Mouse (Mus musculus): ENCODE measurements around the gene Abhd14b. TPM values are rescaled to one million over a fixed set of nuclear protein-coding genes. Genes with fewer than 3 reads are reported as not detected.
"Not testable (repeated sequence)": the region's sequence is repeated elsewhere in the genome, so short reads cannot be mapped to it uniquely, and the experiment has no call there.

Gene Abhd14b
- total and polyA plus RNA-seq, 2 experiments from 2014 or later: 13.8 to 16.2 TPM

DNA sequence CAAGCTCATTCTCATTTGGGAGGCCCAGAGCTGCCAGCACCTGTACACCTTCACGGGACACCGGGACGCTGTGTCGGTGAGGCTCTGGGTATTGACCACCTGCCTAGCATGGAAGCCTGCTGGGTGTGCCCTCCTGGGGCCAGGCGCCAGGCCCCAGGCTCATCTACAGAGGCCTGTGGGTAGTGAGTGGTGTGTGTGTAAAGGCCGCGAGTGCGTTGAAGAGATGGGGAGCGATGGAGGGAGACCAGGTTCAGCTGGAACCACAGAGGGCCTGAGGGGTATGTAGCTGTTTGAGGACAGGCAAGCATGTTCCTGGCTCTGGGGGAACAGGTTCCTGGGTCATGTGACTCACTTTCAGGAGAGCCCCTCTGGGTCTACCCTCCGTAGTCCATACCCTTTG is 35.9 kb downstream of the Abhd14b start:
- Histone ChIP-seq H3K4me1 (ENCODE audit: insufficient read depth, low read length) (0 out of 2 replicates have a peak, but pooled peaks cover under 1% of the 10 kb centered on the region), H3K9me3 (ENCODE audit: low read length) (no peaks in the 10 kb centered on the region), H3K27me3 (ENCODE audit: insufficient read depth, low read length) (no peaks in the 10 kb centered on the region), H3K4me3 (ENCODE audit: low read depth, low read length) (no peak overlapping the region), H3K36me3 (ENCODE audit: insufficient read depth, low read length) (peaks cover 44% of the 10 kb centered on the region), H3K4me2 (ENCODE audit: low read depth, low read length, poor library complexity, severe bottlenecking) (no peak overlapping the region), H3K27ac (ENCODE audit: low read depth, low read length) (no peak overlapping the region), H3K9ac (replicated peaks; ENCODE audit: low read length, poor library complexity, severe bottlenecking) (no peak overlapping the region)
- no peak for TF ChIP-seq CTCF (IDR thresholded peaks at IDR 0.05)
- WGBS: over 99% methylated on average over 10 of the region's 10 CpGs
- DNase-seq (ENCODE audit: low spot score) (no peak), ATAC-seq (ENCODE audit: low FRiP score) (no peak)

DNA sequence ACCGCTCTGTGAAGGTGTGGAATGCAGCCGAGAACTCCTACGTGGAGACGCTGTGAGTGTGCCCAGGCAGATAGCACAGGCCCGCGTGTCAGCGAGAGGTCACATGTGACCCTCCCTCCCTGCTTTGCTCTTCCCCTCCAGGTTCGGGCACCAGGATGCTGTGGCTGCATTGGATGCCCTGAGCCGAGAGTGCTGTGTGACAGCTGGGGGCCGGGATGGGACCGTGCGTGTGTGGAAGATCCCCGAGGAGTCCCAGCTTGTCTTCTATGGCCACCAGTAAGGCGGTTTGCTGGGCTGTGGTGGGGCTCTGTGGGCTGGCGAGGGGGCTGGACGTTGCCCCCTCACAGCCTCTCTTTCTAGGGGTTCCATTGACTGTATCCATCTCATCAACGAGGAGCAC is 36.3 kb downstream of the Abhd14b start:
- H3K9ac ChIP-seq (replicated peaks; ENCODE audit: low read length, poor library complexity, severe bottlenecking): no peak overlapping the region
- no peak overlapping the region for H3K4me3 ChIP-seq (ENCODE audit: low read depth, low read length)
- H3K27me3 ChIP-seq (ENCODE audit: insufficient read depth, low read length): no peaks in the 10 kb centered on the region
- H3K4me2 ChIP-seq (ENCODE audit: low read depth, low read length, poor library complexity, severe bottlenecking): no peak overlapping the region
- ATAC-seq (ENCODE audit: low FRiP score): no peak
- no peak for DNase-seq (ENCODE audit: low spot score)
- H3K36me3 ChIP-seq (ENCODE audit: insufficient read depth, low read length): peaks cover 44% of the 10 kb centered on the region
- no peak overlapping the region for H3K27ac ChIP-seq (ENCODE audit: low read depth, low read length)
- H3K9me3 ChIP-seq (ENCODE audit: low read length): no peaks in the 10 kb centered on the region
- no peak for TF ChIP-seq CTCF (IDR thresholded peaks at IDR 0.05)
- H3K4me1 ChIP-seq (ENCODE audit: insufficient read depth, low read length): no peaks in the 10 kb centered on the region
- 92% methylated on average over 17 of the region's 17 CpGs for WGBS

DNA sequence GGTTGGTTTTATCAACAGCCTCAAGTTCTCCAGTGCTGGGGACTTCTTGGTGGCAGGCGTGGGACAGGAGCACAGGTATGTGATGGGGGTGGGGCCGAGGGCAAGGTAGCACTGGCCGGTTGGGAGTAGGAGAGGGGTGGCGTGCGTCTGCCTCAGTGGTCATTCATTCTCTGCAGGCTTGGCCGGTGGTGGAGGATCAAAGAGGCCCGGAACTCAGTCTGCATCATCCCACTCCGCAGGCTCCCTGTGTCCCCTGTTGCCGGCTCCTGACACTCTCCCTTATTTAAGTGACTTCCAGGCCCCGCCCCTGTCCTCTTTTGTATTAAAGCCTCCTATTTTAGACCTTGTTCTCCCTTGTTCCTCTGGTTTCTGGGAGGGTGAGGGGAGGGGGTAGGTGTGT is 37.8 kb downstream of the Abhd14b start:
- H3K27me3 ChIP-seq (ENCODE audit: insufficient read depth, low read length): no peaks in the 10 kb centered on the region
- no peak overlapping the region for H3K4me2 ChIP-seq (ENCODE audit: low read depth, low read length, poor library complexity, severe bottlenecking)
- WGBS: 80% methylated on average over 10 of the region's 10 CpGs
- TF ChIP-seq CTCF (IDR thresholded peaks at IDR 0.05): no peak
- H3K9ac ChIP-seq (replicated peaks; ENCODE audit: low read length, poor library complexity, severe bottlenecking): no peak overlapping the region
- H3K27ac ChIP-seq (ENCODE audit: low read depth, low read length): no peak overlapping the region
- no peaks in the 10 kb centered on the region for H3K9me3 ChIP-seq (ENCODE audit: low read length)
- H3K4me3 ChIP-seq (ENCODE audit: low read depth, low read length): no peak overlapping the region
- peaks cover 44% of the 10 kb centered on the region for H3K36me3 ChIP-seq (ENCODE audit: insufficient read depth, low read length)
- DNase-seq (ENCODE audit: low spot score): no peak
- H3K4me1 ChIP-seq (ENCODE audit: insufficient read depth, low read length): no peaks in the 10 kb centered on the region
- no peak for ATAC-seq (ENCODE audit: low FRiP score)

DNA sequence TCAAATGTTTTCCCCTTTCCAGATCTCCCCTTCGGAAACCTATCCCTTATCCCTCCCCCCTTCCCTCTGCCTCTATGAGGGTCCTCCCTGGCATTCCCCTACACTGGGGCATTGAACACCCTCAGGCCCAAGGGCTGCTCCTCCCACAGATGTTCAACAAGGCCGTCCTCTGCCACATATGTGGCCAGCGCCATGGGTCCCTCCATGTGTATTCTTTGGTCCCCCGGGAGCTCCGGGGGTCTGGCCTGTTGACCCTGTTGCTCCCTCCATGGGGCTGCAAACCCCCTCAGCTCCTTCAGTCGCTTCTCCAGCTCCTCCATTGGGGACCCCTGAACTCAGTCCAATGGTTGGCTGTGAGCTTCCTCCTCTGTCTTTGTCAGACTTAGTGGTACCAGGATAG is 40.3 kb downstream of the Abhd14b start:
- peaks cover 30% of the 10 kb centered on the region for H3K36me3 ChIP-seq (ENCODE audit: insufficient read depth, low read length)
- not testable (repeated sequence) for H3K4me3 ChIP-seq (ENCODE audit: low read depth, low read length); H3K27ac ChIP-seq (ENCODE audit: low read depth, low read length); H3K9me3 ChIP-seq (ENCODE audit: low read length); H3K4me2 ChIP-seq (ENCODE audit: low read depth, low read length, poor library complexity, severe bottlenecking); H3K27me3 ChIP-seq (ENCODE audit: insufficient read depth, low read length); DNase-seq (ENCODE audit: low spot score); H3K9ac ChIP-seq (replicated peaks; ENCODE audit: low read length, poor library complexity, severe bottlenecking); H3K4me1 ChIP-seq (ENCODE audit: insufficient read depth, low read length); ATAC-seq (ENCODE audit: low FRiP score)
- 83% methylated on average over 6 of the region's 6 CpGs for WGBS

DNA sequence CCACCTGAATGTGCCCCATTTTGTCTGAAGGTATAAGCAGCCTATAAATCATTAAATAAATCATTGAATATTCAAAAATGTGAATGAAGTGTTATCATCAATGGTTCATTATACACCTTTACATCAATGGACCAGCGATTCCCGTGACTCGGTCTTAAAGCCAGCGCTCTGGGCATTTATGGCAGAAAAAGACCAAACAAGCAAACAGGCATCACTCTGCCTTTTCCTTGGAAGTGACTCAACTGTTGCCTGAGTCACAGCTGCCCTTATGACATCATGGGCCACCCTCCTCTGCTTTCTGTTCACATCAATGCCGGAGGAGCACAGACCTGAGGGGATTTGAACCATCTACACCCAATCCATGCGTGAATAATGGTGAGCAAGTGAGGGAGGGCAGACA is 52.4 kb downstream of the Abhd14b start, which contains the start of gene Iqcf1:
TSS of gene Iqcf1 (plus strand) at position 301 of the 400 bp plus-strand sequence.
- H3K4me1 ChIP-seq (ENCODE audit: insufficient read depth, low read length): no peaks in the 10 kb centered on the region
- 94% methylated on average over 6 of the region's 6 CpGs for WGBS
- no peak within 1 kb of the TSS for H3K9ac ChIP-seq (replicated peaks; ENCODE audit: low read length, poor library complexity, severe bottlenecking)
- H3K4me3 ChIP-seq (ENCODE audit: low read depth, low read length): no peak within 1 kb of the TSS
- DNase-seq (ENCODE audit: low spot score) (no peak), ATAC-seq (ENCODE audit: low FRiP score) (no peak)
- no peaks in the 10 kb centered on the region for H3K9me3 ChIP-seq (ENCODE audit: low read length)
- H3K27ac ChIP-seq (ENCODE audit: low read depth, low read length): no peak within 1 kb of the TSS
- no peaks in the 10 kb centered on the region for H3K36me3 ChIP-seq (ENCODE audit: insufficient read depth, low read length)
- H3K27me3 ChIP-seq (ENCODE audit: insufficient read depth, low read length): no peaks in the 10 kb centered on the region
- no peak within 1 kb of the TSS for H3K4me2 ChIP-seq (ENCODE audit: low read depth, low read length, poor library complexity, severe bottlenecking)
- no peak for TF ChIP-seq CTCF (IDR thresholded peaks at IDR 0.05)

DNA sequence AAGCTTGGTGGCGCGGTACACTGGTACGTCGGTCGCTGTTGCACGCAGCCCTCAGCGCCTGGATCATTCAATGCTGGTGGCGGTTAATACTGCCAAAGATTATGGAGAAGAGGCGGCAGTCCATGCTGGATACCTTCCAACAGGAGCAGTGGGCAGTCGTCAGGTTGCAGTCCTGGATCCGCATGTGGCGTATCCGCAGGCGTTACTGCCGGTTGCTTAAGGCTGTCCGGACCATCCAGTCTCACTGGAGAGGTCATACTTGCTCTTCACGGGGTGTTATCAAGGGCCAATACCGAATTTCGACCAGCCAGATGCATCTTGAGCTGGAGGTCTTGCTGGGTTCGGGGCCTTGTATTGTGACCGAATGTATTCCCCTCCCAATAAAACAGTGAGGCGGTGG is 54.6 kb downstream of the Abhd14b start:
- Histone ChIP-seq H3K9me3 (ENCODE audit: low read length) (no peaks in the 10 kb centered on the region), H3K4me1 (ENCODE audit: insufficient read depth, low read length) (no peaks in the 10 kb centered on the region), H3K27ac (ENCODE audit: low read depth, low read length) (no peak overlapping the region), H3K36me3 (ENCODE audit: insufficient read depth, low read length) (no peaks in the 10 kb centered on the region), H3K27me3 (ENCODE audit: insufficient read depth, low read length) (no peaks in the 10 kb centered on the region), H3K4me3 (ENCODE audit: low read depth, low read length) (no peak overlapping the region), H3K4me2 (ENCODE audit: low read depth, low read length, poor library complexity, severe bottlenecking) (no peak overlapping the region), H3K9ac (replicated peaks; ENCODE audit: low read length, poor library complexity, severe bottlenecking) (no peak overlapping the region)
- no peak for ATAC-seq (ENCODE audit: low FRiP score)
- WGBS: 88% methylated on average over 22 of the region's 22 CpGs
- TF ChIP-seq CTCF (IDR thresholded peaks at IDR 0.05): no peak
- DNase-seq (ENCODE audit: low spot score): no peak

Other genes starting within 250 kb of the Abhd14b start
- gene Ppm1m, start 247.7 kb upstream of the Abhd14b start, total RNA-seq (2014; rRNA removed): 16.2 and 27.7 TPM in 2 replicates
- 18.5 and 21.3 TPM in 2 replicates for gene Ppm1m, start 247.7 kb upstream of the Abhd14b start, polyA plus RNA-seq (2015; fragmentation: Nextera tagmentation; extraction: Ambion mirVana)
- 60.1 and 78.3 TPM in 2 replicates for gene Twf2, start 244.4 kb upstream of the Abhd14b start, total RNA-seq (2014; rRNA removed)
- 41.6 and 47.4 TPM in 2 replicates for gene Twf2, start 244.4 kb upstream of the Abhd14b start, polyA plus RNA-seq (2015; fragmentation: Nextera tagmentation; extraction: Ambion mirVana)
- 0.49 and 0.85 TPM in 2 replicates for gene Tlr9, start 224.9 kb upstream of the Abhd14b start, total RNA-seq (2014; rRNA removed)
- gene Tlr9, start 224.9 kb upstream of the Abhd14b start, polyA plus RNA-seq (2015; fragmentation: Nextera tagmentation; extraction: Ambion mirVana): 0.07 and 0.16 TPM in 2 replicates
- gene Alas1, start 198.8 kb upstream of the Abhd14b start, total RNA-seq (2014; rRNA removed): 51.5 and 76.1 TPM in 2 replicates
- gene Alas1, start 198.8 kb upstream of the Abhd14b start, polyA plus RNA-seq (2015; fragmentation: Nextera tagmentation; extraction: Ambion mirVana): 84.4 and 86.8 TPM in 2 replicates
- 6.5 and 8.7 TPM in 2 replicates for gene Poc1a, start 166.4 kb upstream of the Abhd14b start, total RNA-seq (2014; rRNA removed)
- gene Poc1a, start 166.4 kb upstream of the Abhd14b start, polyA plus RNA-seq (2015; fragmentation: Nextera tagmentation; extraction: Ambion mirVana): 9.8 and 11.7 TPM in 2 replicates
- 62.9 and 79.2 TPM in 2 replicates for gene Dusp7, start 78.8 kb upstream of the Abhd14b start, total RNA-seq (2014; rRNA removed)
- gene Dusp7, start 78.8 kb upstream of the Abhd14b start, polyA plus RNA-seq (2015; fragmentation: Nextera tagmentation; extraction: Ambion mirVana): 18.4 and 19.4 TPM in 2 replicates
- gene Rpl29, start 18.0 kb upstream of the Abhd14b start, total RNA-seq (2014; rRNA removed): 795 and 936 TPM in 2 replicates
- gene Rpl29, start 18.0 kb upstream of the Abhd14b start, polyA plus RNA-seq (2015; fragmentation: Nextera tagmentation; extraction: Ambion mirVana): 645 TPM in 2 replicates
- gene Acy1, start 9.1 kb upstream of the Abhd14b start, total RNA-seq (2014; rRNA removed): 11.4 and 22.6 TPM in 2 replicates
- gene Acy1, start 9.1 kb upstream of the Abhd14b start, polyA plus RNA-seq (2015; fragmentation: Nextera tagmentation; extraction: Ambion mirVana): 13.3 and 17.0 TPM in 2 replicates
- 69.8 and 73.8 TPM in 2 replicates for gene Abhd14a, start 219 bp downstream of the Abhd14b start, total RNA-seq (2014; rRNA removed)
- 72.3 and 74.5 TPM in 2 replicates for gene Abhd14a, start 219 bp downstream of the Abhd14b start, polyA plus RNA-seq (2015; fragmentation: Nextera tagmentation; extraction: Ambion mirVana)
- gene Pcbp4, start 5.8 kb downstream of the Abhd14b start, total RNA-seq (2014; rRNA removed): 543 and 647 TPM in 2 replicates
- 242 and 248 TPM in 2 replicates for gene Pcbp4, start 5.8 kb downstream of the Abhd14b start, polyA plus RNA-seq (2015; fragmentation: Nextera tagmentation; extraction: Ambion mirVana)
- gene Gpr62, start 18.5 kb downstream of the Abhd14b start, total RNA-seq (2014; rRNA removed): 1.8 and 2.2 TPM in 2 replicates
- gene Gpr62, start 18.5 kb downstream of the Abhd14b start, polyA plus RNA-seq (2015; fragmentation: Nextera tagmentation; extraction: Ambion mirVana): 2.9 and 3.1 TPM in 2 replicates
- gene Rrp9, start 28.5 kb downstream of the Abhd14b start, total RNA-seq (2014; rRNA removed): 32.9 and 34.1 TPM in 2 replicates
- 33.7 and 38.3 TPM in 2 replicates for gene Rrp9, start 28.5 kb downstream of the Abhd14b start, polyA plus RNA-seq (2015; fragmentation: Nextera tagmentation; extraction: Ambion mirVana)
- 2.3 and 3.4 TPM in 2 replicates for gene Parp3, start 29.5 kb downstream of the Abhd14b start, total RNA-seq (2014; rRNA removed)
- gene Parp3, start 29.5 kb downstream of the Abhd14b start, polyA plus RNA-seq (2015; fragmentation: Nextera tagmentation; extraction: Ambion mirVana): 2.4 and 2.5 TPM in 2 replicates
- gene Iqcf1, start 52.5 kb downstream of the Abhd14b start, total RNA-seq (2014; rRNA removed): not detected in 2 replicates
- not detected in 2 replicates for gene Iqcf1, start 52.5 kb downstream of the Abhd14b start, polyA plus RNA-seq (2015; fragmentation: Nextera tagmentation; extraction: Ambion mirVana)
- not detected in 2 replicates for gene Iqcf5, start 67.1 kb downstream of the Abhd14b start, total RNA-seq (2014; rRNA removed)
- not detected in 2 replicates for gene Iqcf5, start 67.1 kb downstream of the Abhd14b start, polyA plus RNA-seq (2015; fragmentation: Nextera tagmentation; extraction: Ambion mirVana)
- gene Iqcf3, start 114.2 kb downstream of the Abhd14b start, total RNA-seq (2014; rRNA removed): not detected in 2 replicates
- gene Iqcf3, start 114.2 kb downstream of the Abhd14b start, polyA plus RNA-seq (2015; fragmentation: Nextera tagmentation; extraction: Ambion mirVana): not detected in 2 replicates
- gene Iqcf4, start 123.5 kb downstream of the Abhd14b start, total RNA-seq (2014; rRNA removed): not detected in 2 replicates
- gene Iqcf4, start 123.5 kb downstream of the Abhd14b start, polyA plus RNA-seq (2015; fragmentation: Nextera tagmentation; extraction: Ambion mirVana): not detected in 2 replicates
- not detected in 2 replicates for gene Iqcf6, start 179.1 kb downstream of the Abhd14b start, total RNA-seq (2014; rRNA removed)
- not detected in 2 replicates for gene Iqcf6, start 179.1 kb downstream of the Abhd14b start, polyA plus RNA-seq (2015; fragmentation: Nextera tagmentation; extraction: Ambion mirVana)
- 22.1 and 23.0 TPM in 2 replicates for gene Grm2, start 208.6 kb downstream of the Abhd14b start, total RNA-seq (2014; rRNA removed)
- gene Grm2, start 208.6 kb downstream of the Abhd14b start, polyA plus RNA-seq (2015; fragmentation: Nextera tagmentation; extraction: Ambion mirVana): 24.2 and 24.7 TPM in 2 replicates
- gene Tex264, start 238.5 kb downstream of the Abhd14b start, total RNA-seq (2014; rRNA removed): 74.9 and 82.7 TPM in 2 replicates
- 87.4 and 101 TPM in 2 replicates for gene Tex264, start 238.5 kb downstream of the Abhd14b start, polyA plus RNA-seq (2015; fragmentation: Nextera tagmentation; extraction: Ambion mirVana)